Mouse (Mus musculus) limb, embryonic 11.5 days (tissue): ENCODE measurements at regions not wholly inside any gene's neighbourhood (a gene's known extent, or its start where the extent isn't known, plus 50 kb on each side); places are given as distances from the start of the nearest gene placed in this dataset.

ENCODE experiments used
- ATAC-seq: fragments of 200-750 bp; cut with Nextera tagmentation; 2 replicates; pipeline ENCODE4 v1.8.0; 2017; ENCODE audit warnings: low read depth; ENCODE audit not compliant: insufficient number of reproducible peaks, low FRiP score, low TSS enrichment
- DNase-seq: peaks from one replicate; pipeline ENCODE4 v3.0.0-alpha.2; 2015; ENCODE audit warnings: low spot score
- H3K27ac ChIP-seq: fragments of 300-500 bp; sonication (generic); replicated peaks from 2 replicates; pipeline ENCODE4 v1.5.1; 2014; ENCODE audit warnings: low read depth, mild to moderate bottlenecking, low read length
- H3K27me3 ChIP-seq: fragments of 300-500 bp; sonication (generic); 2 replicates; pipeline ENCODE4 v1.6.1; 2014; ENCODE audit warnings: mild to moderate bottlenecking, low read length, mixed read lengths; ENCODE audit not compliant: control insufficient read depth, insufficient read depth
- H3K36me3 ChIP-seq: fragments of 300-500 bp; sonication (generic); 2 replicates; pipeline ENCODE4 v1.6.1; 2014; ENCODE audit warnings: mild to moderate bottlenecking, low read length, moderate library complexity, mixed read lengths; ENCODE audit not compliant: control insufficient read depth, insufficient read depth
- H3K4me1 ChIP-seq: fragments of 300-500 bp; sonication (generic); 2 replicates; pipeline ENCODE4 v1.6.1; 2014; ENCODE audit warnings: low read length, mixed read lengths; ENCODE audit not compliant: control insufficient read depth, insufficient read depth
- H3K4me2 ChIP-seq: fragments of 300-500 bp; sonication (generic); 2 replicates; pipeline ENCODE4 v1.6.1; 2014; ENCODE audit warnings: low read depth, mild to moderate bottlenecking, moderate library complexity; ENCODE audit not compliant: severe bottlenecking
- H3K4me3 ChIP-seq: fragments of 300-500 bp; sonication (generic); 2 replicates; pipeline ENCODE4 v1.5.1; 2014; ENCODE audit warnings: low read depth, low read length
- H3K9ac ChIP-seq: fragments of 300-500 bp; sonication (generic); 2 replicates; pipeline ENCODE4 v1.6.1; 2014; ENCODE audit warnings: mild to moderate bottlenecking, low read length
- H3K9me3 ChIP-seq: fragments of 300-500 bp; sonication (generic); 2 replicates; pipeline ENCODE4 v1.6.1; 2016; ENCODE audit warnings: low read length; ENCODE audit not compliant: control insufficient read depth
- WGBS: fragments of 180-500 bp; shearing (Covaris S2); extraction: QIAGEN DNeasy Blood & Tissue Kit; methylation state at CpG from one replicate; pipeline ENCODE4 v1.1.7; 2014; 5-methylcytosine and 5-hydroxymethylcytosine counted together

GRCm38 (mm10) chr13:97647486-97647885 lies 112.9 kb downstream of the Gm10260 start:
- no peaks in the 10 kb centered on the region for H3K36me3 ChIP-seq
- no peak overlapping the region for H3K27ac ChIP-seq
- ATAC-seq: no peak
- no peaks in the 10 kb centered on the region for H3K9me3 ChIP-seq
- 67% methylated on average over 4 of the region's 4 CpGs for WGBS
- 0 out of 2 replicates have a peak, but pooled peaks cover 5% of the 10 kb centered on the region for H3K4me1 ChIP-seq
- no peaks in the 10 kb centered on the region for H3K27me3 ChIP-seq
- DNase-seq: no peak
- no peak overlapping the region for H3K9ac ChIP-seq
- no peak overlapping the region for H3K4me2 ChIP-seq
- H3K4me3 ChIP-seq: no peak overlapping the region

- H3K9ac ChIP-seq: no peak overlapping the region
- H3K9me3 ChIP-seq: no peaks in the 10 kb centered on the region
- H3K27me3 ChIP-seq: no peaks in the 10 kb centered on the region
- ATAC-seq (no peak), DNase-seq (no peak)
- no peaks in the 10 kb centered on the region for H3K36me3 ChIP-seq
- 90% methylated on average over 7 of the region's 7 CpGs for WGBS
- H3K27ac ChIP-seq: no peak overlapping the region
- no peaks in the 10 kb centered on the region for H3K4me1 ChIP-seq
- H3K4me3 ChIP-seq: no peak overlapping the region
- no peak overlapping the region for H3K4me2 ChIP-seq
Measured at GRCm38 (mm10) chr13:97646021-97646385, 114.4 kb downstream of the Gm10260 start.

GRCm38 (mm10) chr13:97645107-97646020 lies 115.1 kb downstream of the Gm10260 start:
- no peaks in the 10 kb centered on the region for H3K27me3 ChIP-seq
- H3K4me2 ChIP-seq: no peak overlapping the region
- WGBS: 66% methylated on average over 15 of the region's 15 CpGs
- no peak overlapping the region for H3K27ac ChIP-seq
- H3K4me1 ChIP-seq: no peaks in the 10 kb centered on the region
- no peak overlapping the region for H3K9ac ChIP-seq
- no peaks in the 10 kb centered on the region for H3K9me3 ChIP-seq
- DNase-seq: no peak
- no peak overlapping the region for H3K4me3 ChIP-seq
- ATAC-seq: no peak
- H3K36me3 ChIP-seq: no peaks in the 10 kb centered on the region

- no peaks in the 10 kb centered on the region for H3K4me1 ChIP-seq
- ATAC-seq (no peak), DNase-seq (no peak)
- no peaks in the 10 kb centered on the region for H3K36me3 ChIP-seq
- WGBS: 87% methylated on average over 3 of the region's 3 CpGs
- H3K27ac ChIP-seq: no peak overlapping the region
- no peak overlapping the region for H3K4me3 ChIP-seq
- H3K4me2 ChIP-seq: no peak overlapping the region
- no peaks in the 10 kb centered on the region for H3K9me3 ChIP-seq
- H3K27me3 ChIP-seq: no peaks in the 10 kb centered on the region
- no peak overlapping the region for H3K9ac ChIP-seq
Measured at GRCm38 (mm10) chr13:97640236-97640635, 120.2 kb downstream of the Gm10260 start.

GRCm38 (mm10) chr13:97639656-97640055 lies 120.8 kb downstream of the Gm10260 start:
- no peak overlapping the region for H3K9ac ChIP-seq
- 66% methylated on average over 3 of the region's 3 CpGs for WGBS
- no peaks in the 10 kb centered on the region for H3K36me3 ChIP-seq
- DNase-seq (no peak), ATAC-seq (no peak)
- H3K4me3 ChIP-seq: no peak overlapping the region
- no peaks in the 10 kb centered on the region for H3K4me1 ChIP-seq
- no peaks in the 10 kb centered on the region for H3K27me3 ChIP-seq
- H3K9me3 ChIP-seq: no peaks in the 10 kb centered on the region
- no peak overlapping the region for H3K4me2 ChIP-seq
- no peak overlapping the region for H3K27ac ChIP-seq

GRCm38 (mm10) chr13:97638457-97639088 lies 121.9 kb downstream of the Gm10260 start:
- DNase-seq (no peak), ATAC-seq (no peak)
- 84% methylated on average over 5 of the region's 5 CpGs for WGBS
- H3K36me3 ChIP-seq: no peaks in the 10 kb centered on the region
- H3K4me1 ChIP-seq: no peaks in the 10 kb centered on the region
- no peak overlapping the region for H3K4me2 ChIP-seq
- H3K27ac ChIP-seq: no peak overlapping the region
- H3K9ac ChIP-seq: no peak overlapping the region
- H3K27me3 ChIP-seq: no peaks in the 10 kb centered on the region
- H3K9me3 ChIP-seq: no peaks in the 10 kb centered on the region
- no peak overlapping the region for H3K4me3 ChIP-seq

GRCm38 (mm10) chr13:97637506-97637905 lies 122.9 kb downstream of the Gm10260 start:
- H3K4me1 ChIP-seq: no peaks in the 10 kb centered on the region
- H3K4me2 ChIP-seq: no peak overlapping the region
- ATAC-seq (no peak), DNase-seq (no peak)
- H3K9me3 ChIP-seq: no peaks in the 10 kb centered on the region
- no peak overlapping the region for H3K27ac ChIP-seq
- no peaks in the 10 kb centered on the region for H3K27me3 ChIP-seq
- no peak overlapping the region for H3K4me3 ChIP-seq
- 93% methylated on average over 6 of the region's 6 CpGs for WGBS
- no peak overlapping the region for H3K9ac ChIP-seq
- H3K36me3 ChIP-seq: no peaks in the 10 kb centered on the region

- H3K36me3 ChIP-seq: no peaks in the 10 kb centered on the region
- H3K9ac ChIP-seq: no peak overlapping the region
- 80% methylated on average over 8 of the region's 8 CpGs for WGBS
- no peak overlapping the region for H3K27ac ChIP-seq
- no peak overlapping the region for H3K4me3 ChIP-seq
- no peak overlapping the region for H3K4me2 ChIP-seq
- ATAC-seq: no peak
- no peak for DNase-seq
- H3K4me1 ChIP-seq: no peaks in the 10 kb centered on the region
- no peaks in the 10 kb centered on the region for H3K9me3 ChIP-seq
- no peaks in the 10 kb centered on the region for H3K27me3 ChIP-seq
Measured at GRCm38 (mm10) chr13:97634041-97634788, 126.2 kb downstream of the Gm10260 start.
